Mouse (Mus musculus): ENCODE measurements around the gene Nhlrc4. TPM values are rescaled to one million over a fixed set of nuclear protein-coding genes. Genes with fewer than 3 reads are reported as not detected.

The Nhlrc4 gene
- polyA plus RNA-seq, 1 experiment from 2014 or later = 0.72 TPM

Other genes starting within 250 kb of the Nhlrc4 start
- 1.7 and 1.9 TPM in 2 replicates for gene Gng13, start 227.8 kb downstream of the Nhlrc4 start, polyA plus RNA-seq (2016; fragmentation: Nextera tagmentation; extraction: Ambion mirVana)
- 39.6 and 41.8 TPM in 2 replicates for gene Chtf18, start 217.5 kb downstream of the Nhlrc4 start, polyA plus RNA-seq (2016; fragmentation: Nextera tagmentation; extraction: Ambion mirVana)
- gene Rpusd1, start 217.3 kb downstream of the Nhlrc4 start, polyA plus RNA-seq (2016; fragmentation: Nextera tagmentation; extraction: Ambion mirVana) = 18.0 and 19.6 TPM in 2 replicates
- 0.18 TPM in 1 of 2 replicates, not detected in the other for gene Mslnl, start 208.9 kb downstream of the Nhlrc4 start, polyA plus RNA-seq (2016; fragmentation: Nextera tagmentation; extraction: Ambion mirVana)
- gene Msln, start 190.6 kb downstream of the Nhlrc4 start, polyA plus RNA-seq (2016; fragmentation: Nextera tagmentation; extraction: Ambion mirVana) = 0.28 and 0.50 TPM in 2 replicates
- gene Narfl, start 171.2 kb downstream of the Nhlrc4 start, polyA plus RNA-seq (2016; fragmentation: Nextera tagmentation; extraction: Ambion mirVana) = 25.6 and 26.0 TPM in 2 replicates
- 99.1 and 100 TPM in 2 replicates for gene Haghl, start 159.3 kb downstream of the Nhlrc4 start, polyA plus RNA-seq (2016; fragmentation: Nextera tagmentation; extraction: Ambion mirVana)
- 0.32 and 0.69 TPM in 2 replicates for gene Ccdc78, start 158.4 kb downstream of the Nhlrc4 start, polyA plus RNA-seq (2016; fragmentation: Nextera tagmentation; extraction: Ambion mirVana)
- gene Fam173a, start 152.1 kb downstream of the Nhlrc4 start, polyA plus RNA-seq (2016; fragmentation: Nextera tagmentation; extraction: Ambion mirVana) = 76.7 and 80.8 TPM in 2 replicates
- not detected in 2 replicates for gene AC134908.4, start 149.3 kb downstream of the Nhlrc4 start, polyA plus RNA-seq (2016; fragmentation: Nextera tagmentation; extraction: Ambion mirVana)
- gene Metrn, start 147.8 kb downstream of the Nhlrc4 start, polyA plus RNA-seq (2016; fragmentation: Nextera tagmentation; extraction: Ambion mirVana) = 61.2 and 79.6 TPM in 2 replicates
- 21.0 and 23.7 TPM in 2 replicates for gene Fbxl16, start 135.9 kb downstream of the Nhlrc4 start, polyA plus RNA-seq (2016; fragmentation: Nextera tagmentation; extraction: Ambion mirVana)
- gene Wdr24, start 121.3 kb downstream of the Nhlrc4 start, polyA plus RNA-seq (2016; fragmentation: Nextera tagmentation; extraction: Ambion mirVana) = 27.8 and 28.2 TPM in 2 replicates
- 65.7 and 69.5 TPM in 2 replicates for gene Jmjd8, start 116.1 kb downstream of the Nhlrc4 start, polyA plus RNA-seq (2016; fragmentation: Nextera tagmentation; extraction: Ambion mirVana)
- gene Stub1, start 111.6 kb downstream of the Nhlrc4 start, polyA plus RNA-seq (2016; fragmentation: Nextera tagmentation; extraction: Ambion mirVana) = 284 and 288 TPM in 2 replicates
- 5.0 and 5.7 TPM in 2 replicates for gene Rhbdl1, start 107.7 kb downstream of the Nhlrc4 start, polyA plus RNA-seq (2016; fragmentation: Nextera tagmentation; extraction: Ambion mirVana)
- gene Gm20683, start 103.2 kb downstream of the Nhlrc4 start, polyA plus RNA-seq (2016; fragmentation: Nextera tagmentation; extraction: Ambion mirVana) = 2.5 and 3.3 TPM in 2 replicates
- gene Rhot2, start 100.1 kb downstream of the Nhlrc4 start, polyA plus RNA-seq (2016; fragmentation: Nextera tagmentation; extraction: Ambion mirVana) = 20.9 and 23.4 TPM in 2 replicates
- 38.2 and 41.1 TPM in 2 replicates for gene Wdr90, start 83.5 kb downstream of the Nhlrc4 start, polyA plus RNA-seq (2016; fragmentation: Nextera tagmentation; extraction: Ambion mirVana)
- gene Mcrip2, start 76.2 kb downstream of the Nhlrc4 start, polyA plus RNA-seq (2016; fragmentation: Nextera tagmentation; extraction: Ambion mirVana) = 7.7 and 9.8 TPM in 2 replicates
- 51.6 and 55.5 TPM in 2 replicates for gene Mettl26, start 69.9 kb downstream of the Nhlrc4 start, polyA plus RNA-seq (2016; fragmentation: Nextera tagmentation; extraction: Ambion mirVana)
- 0.66 and 0.79 TPM in 2 replicates for gene Wfikkn1, start 64.1 kb downstream of the Nhlrc4 start, polyA plus RNA-seq (2016; fragmentation: Nextera tagmentation; extraction: Ambion mirVana)
- 35.1 and 36.5 TPM in 2 replicates for gene Rab40c, start 25.2 kb downstream of the Nhlrc4 start, polyA plus RNA-seq (2016; fragmentation: Nextera tagmentation; extraction: Ambion mirVana)
- gene Pigq, start within 50 bp of the Nhlrc4 start, polyA plus RNA-seq (2016; fragmentation: Nextera tagmentation; extraction: Ambion mirVana) = 51.4 and 53.0 TPM in 2 replicates
- 0.08 and 0.13 TPM in 2 replicates for gene A930017K11Rik, start 7.6 kb upstream of the Nhlrc4 start, polyA plus RNA-seq (2016; fragmentation: Nextera tagmentation; extraction: Ambion mirVana)
- 30.6 and 31.7 TPM in 2 replicates for gene Capn15, start 40.8 kb upstream of the Nhlrc4 start, polyA plus RNA-seq (2016; fragmentation: Nextera tagmentation; extraction: Ambion mirVana)
- 39.3 and 39.8 TPM in 2 replicates for gene Rab11fip3, start 124.6 kb upstream of the Nhlrc4 start, polyA plus RNA-seq (2016; fragmentation: Nextera tagmentation; extraction: Ambion mirVana)
- 27.1 and 28.2 TPM in 2 replicates for gene Decr2, start 145.4 kb upstream of the Nhlrc4 start, polyA plus RNA-seq (2016; fragmentation: Nextera tagmentation; extraction: Ambion mirVana)
- gene Nme4, start 150.6 kb upstream of the Nhlrc4 start, polyA plus RNA-seq (2016; fragmentation: Nextera tagmentation; extraction: Ambion mirVana) = 58.6 and 62.9 TPM in 2 replicates
- gene Tmem8, start 168.3 kb upstream of the Nhlrc4 start, polyA plus RNA-seq (2016; fragmentation: Nextera tagmentation; extraction: Ambion mirVana) = 2.1 and 2.6 TPM in 2 replicates
- 208 and 218 TPM in 2 replicates for gene Mrpl28, start 178.5 kb upstream of the Nhlrc4 start, polyA plus RNA-seq (2016; fragmentation: Nextera tagmentation; extraction: Ambion mirVana)
- gene Axin1, start 193.7 kb upstream of the Nhlrc4 start, polyA plus RNA-seq (2016; fragmentation: Nextera tagmentation; extraction: Ambion mirVana) = 12.0 and 13.1 TPM in 2 replicates

Measured in forebrain, embryonic 12.5 days (tissue).